Mouse (Mus musculus) ovary, postnatal 10 days (tissue): ENCODE data around the gene Slc25a1.
"Not testable (repeated sequence)": the region's sequence is repeated elsewhere in the genome, so short reads cannot be mapped to it uniquely, and the experiment has no call there.

Experiments
- DNase-seq: peaks from one replicate; pipeline ENCODE4 v3.0.0; 2022; ENCODE audit warnings: low spot score

Gene Slc25a1

GRCm38 (mm10) chr16:17928087-17928580, at the start of gene Slc25a1:
Slc25a1 (minus strand) TSS chr16:17928219.
- peak; percentile 60 for DNase-seq

GRCm38 (mm10) chr16:17971853-17972252, 43.8 kb upstream of the Slc25a1 start:
- DNase-seq, result no peak

GRCm38 (mm10) chr16:17962091-17962490, 34.1 kb upstream of the Slc25a1 start:
- no peak for DNase-seq

GRCm38 (mm10) chr16:17956052-17956638, 28.1 kb upstream of the Slc25a1 start:
- DNase-seq, result not testable (repeated sequence)

DNA sequence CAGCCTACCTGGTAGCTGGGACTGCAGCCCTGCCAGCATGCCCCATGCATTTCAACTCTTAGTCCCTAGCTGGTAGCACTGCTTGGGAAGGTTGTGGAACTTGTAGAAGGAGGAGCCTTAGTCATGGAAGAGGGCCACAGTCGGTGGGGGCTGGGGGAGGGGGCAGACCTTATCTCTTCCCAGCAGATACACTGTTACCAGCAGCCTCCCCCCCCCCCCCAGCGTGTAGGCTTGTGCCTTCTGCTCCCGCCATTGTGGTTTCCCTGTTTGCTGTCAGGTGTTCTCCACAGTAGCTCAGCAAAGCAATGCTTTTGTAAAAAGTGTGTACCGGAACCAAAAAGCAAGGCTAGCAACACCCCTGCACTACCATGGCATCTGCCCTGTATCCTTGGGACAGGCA, 23.6 kb upstream of the Slc25a1 start:
- DNase-seq, result no peak

- DNase-seq, result no peak
Measured at GRCm38 (mm10) chr16:17950068-17950467, 22.0 kb upstream of the Slc25a1 start.

DNA sequence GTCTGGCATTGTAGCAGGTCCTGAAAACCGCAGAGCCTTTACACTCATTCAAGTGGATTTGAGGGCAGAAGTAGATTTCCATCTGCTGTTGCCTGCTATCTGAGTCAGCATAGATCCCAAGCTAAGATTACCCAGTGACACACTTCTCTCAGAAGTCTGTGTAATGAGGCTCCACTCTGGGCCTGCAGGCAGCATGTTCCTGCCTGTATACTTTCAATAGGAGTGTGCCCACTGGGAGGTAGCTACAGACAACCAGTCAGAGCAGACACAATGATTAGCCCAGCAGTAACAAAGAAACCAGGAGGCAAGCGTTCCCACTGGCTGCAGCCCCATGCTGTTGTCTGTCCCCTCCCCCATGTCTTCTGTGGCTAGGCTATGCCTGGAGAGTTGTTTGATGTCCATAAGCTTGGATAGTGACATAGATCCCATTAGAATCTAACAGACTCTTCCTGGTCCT, 21.4 kb upstream of the Slc25a1 start:
- no peak for DNase-seq

GRCm38 (mm10) chr16:17945081-17945831, 17.2 kb upstream of the Slc25a1 start:
- DNase-seq, result no peak

DNA sequence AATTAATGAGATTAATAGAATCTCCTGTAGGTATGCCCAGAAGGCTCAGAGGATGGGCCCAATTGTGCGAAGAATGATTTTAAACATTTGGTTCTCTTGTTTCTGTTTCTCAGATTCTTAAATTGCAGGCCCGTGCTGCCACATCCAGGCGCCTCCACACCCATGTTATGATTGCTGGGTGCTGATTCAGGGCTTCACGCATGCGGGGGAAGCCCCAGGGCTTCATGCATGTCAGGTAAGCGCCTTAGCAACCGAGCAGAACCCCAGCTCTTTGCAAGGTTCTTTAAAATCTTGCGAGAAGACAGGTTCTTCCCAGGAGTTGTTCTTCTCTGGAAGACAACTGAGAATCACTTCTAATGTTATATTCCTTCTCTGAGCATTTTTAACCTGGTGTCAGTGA, 15.4 kb upstream of the Slc25a1 start:
- no peak for DNase-seq

DNA sequence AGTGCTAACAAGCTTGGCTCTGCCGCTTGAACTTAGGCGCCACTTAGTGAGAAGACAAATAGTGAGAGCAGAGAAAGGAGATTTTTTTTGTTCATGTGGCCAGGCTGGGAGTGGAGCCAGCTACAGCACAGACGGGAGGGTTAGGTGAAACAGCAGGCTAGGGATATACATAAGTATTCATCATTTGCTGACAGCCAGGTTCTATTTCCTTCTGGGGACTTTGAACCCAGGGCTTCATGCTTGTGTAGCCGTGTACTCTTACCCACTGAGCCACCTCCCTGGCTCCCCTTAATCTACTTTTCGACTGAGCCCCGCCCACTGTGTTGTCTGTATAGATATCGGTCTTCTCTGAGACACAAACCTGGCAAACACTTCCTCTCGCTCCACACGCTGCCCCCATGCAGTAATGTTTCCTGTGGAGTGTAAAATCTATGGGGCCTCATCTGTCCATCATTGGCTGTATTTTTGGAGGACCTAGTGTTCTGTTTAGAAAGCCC, 11.3 kb upstream of the Slc25a1 start:
- no peak for DNase-seq

- no peak for DNase-seq
Measured at GRCm38 (mm10) chr16:17938821-17939220, 10.8 kb upstream of the Slc25a1 start.

DNA sequence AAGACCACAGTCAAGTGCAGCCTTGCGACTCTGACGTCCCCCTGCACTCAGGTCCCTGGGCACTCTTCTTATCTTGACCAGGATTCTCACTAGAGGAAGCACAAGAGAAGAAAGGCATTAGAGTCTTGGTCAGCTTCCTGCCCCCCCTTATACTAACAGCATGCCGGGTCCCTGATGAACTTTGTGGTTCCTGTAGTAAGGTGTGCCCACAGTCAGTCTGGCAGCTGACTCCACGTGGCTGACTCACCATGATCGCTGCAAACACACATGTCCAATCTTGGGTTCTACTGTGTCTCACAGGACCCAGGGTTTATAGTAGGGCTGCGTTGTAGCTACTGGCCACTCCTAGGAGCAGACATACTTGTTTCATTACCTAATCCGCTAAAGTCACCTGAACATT, 10.2 kb upstream of the Slc25a1 start:
- no peak for DNase-seq

DNA sequence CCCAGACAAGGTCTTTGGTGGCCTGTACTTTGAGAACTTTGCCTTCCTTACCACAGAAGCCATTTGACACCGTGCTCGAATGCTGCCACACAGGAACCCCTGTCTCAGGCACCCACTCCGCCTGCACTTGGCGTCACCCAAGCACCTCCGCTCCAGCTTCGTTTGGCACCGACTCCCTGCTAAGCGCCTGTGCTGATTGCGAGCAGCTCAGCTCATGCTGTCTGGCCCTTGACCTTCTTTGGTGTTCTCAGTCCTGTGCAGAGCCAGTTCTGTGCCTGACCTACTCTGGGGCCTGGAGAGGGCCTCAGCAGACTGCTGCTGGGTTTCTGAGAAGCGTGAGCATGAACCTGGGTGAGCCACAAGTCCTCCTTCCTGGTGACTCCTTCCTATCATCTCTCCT, 8.8 kb upstream of the Slc25a1 start:
- DNase-seq, result no peak

DNA sequence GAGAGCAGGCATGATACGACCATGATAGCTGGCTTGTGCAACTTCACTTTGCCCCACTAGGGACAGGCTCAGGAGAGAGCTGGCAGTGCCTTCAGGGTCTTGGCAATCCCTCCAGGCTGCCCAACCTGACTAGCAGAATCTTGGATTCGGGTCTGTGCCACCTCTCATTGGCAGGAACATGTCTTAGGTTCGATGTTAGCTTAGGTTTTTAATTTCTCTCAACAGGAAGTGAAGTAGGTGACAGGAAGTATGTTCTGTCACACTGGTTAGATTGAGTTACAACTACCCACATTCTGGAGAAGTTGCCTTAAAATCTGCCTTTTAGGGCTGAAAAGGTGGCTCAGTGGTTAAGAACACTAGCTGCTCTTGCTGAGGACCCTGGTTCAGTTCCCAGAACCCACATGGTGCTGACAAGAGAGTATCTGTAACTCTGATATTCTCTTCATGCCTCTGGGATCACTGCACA, 6.5 kb upstream of the Slc25a1 start:
- no peak for DNase-seq

GRCm38 (mm10) chr16:17933594-17934444, 5.8 kb upstream of the Slc25a1 start:
- DNase-seq, result no peak

DNA sequence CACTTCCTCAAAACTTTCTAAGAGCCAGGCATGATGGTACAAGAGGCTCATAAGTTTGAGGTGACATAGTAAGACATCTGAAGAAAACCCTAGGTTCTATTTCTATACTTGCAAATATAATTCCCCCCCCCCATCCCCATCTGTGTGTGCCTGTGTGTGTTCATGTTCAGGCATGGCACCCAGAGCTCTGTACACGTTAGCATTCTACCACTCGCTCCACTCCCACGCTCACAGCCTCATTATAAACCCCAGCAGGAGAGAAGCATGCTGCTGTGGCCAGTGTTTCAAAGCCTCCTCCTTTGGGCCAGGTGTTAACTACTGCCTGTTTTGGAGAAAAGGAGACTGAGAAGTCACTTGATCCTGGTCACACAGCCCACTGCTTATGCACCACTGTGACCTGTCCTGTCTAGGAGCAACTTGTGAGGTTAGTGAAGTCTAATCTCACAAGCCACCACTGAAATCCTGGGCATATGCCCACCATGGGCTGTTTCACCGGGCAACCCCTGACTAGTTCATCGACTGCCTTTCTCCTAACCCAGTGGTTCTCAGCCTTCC, 4.0 kb upstream of the Slc25a1 start:
- no peak for DNase-seq

- DNase-seq, result no peak
Measured at GRCm38 (mm10) chr16:17929631-17930030, 1.6 kb upstream of the Slc25a1 start.

GRCm38 (mm10) chr16:17929211-17929610, 1.2 kb upstream of the Slc25a1 start:
- DNase-seq, result no peak

DNA sequence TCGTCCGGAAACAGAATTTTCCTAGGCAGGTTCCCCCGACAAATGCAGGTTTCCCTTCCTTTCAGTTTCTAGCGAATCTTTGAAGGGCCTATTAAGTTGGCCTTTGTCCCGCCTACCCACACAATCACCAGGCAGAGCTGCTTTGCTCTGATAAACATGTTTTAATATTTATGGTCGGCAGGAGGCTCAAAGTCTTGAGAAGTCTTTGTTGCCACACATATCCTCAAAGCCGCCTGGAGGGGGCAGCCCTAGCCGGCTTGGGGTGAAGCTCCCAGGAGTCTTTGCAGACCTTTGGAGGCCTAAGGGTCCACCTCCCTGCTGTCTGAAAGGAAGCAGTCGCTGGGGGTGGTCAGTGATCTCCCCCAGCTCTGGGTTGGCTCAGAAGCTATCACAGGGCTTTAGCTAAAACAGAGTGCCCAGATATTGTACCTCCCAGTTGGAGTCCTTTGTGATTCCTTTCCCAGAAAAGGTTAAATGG, 647 bp upstream of the Slc25a1 start:
- peak; percentile 45 for DNase-seq

- peak; percentile 40 for DNase-seq
Measured at GRCm38 (mm10) chr16:17927351-17928082, 502 bp downstream of the Slc25a1 start.

DNA sequence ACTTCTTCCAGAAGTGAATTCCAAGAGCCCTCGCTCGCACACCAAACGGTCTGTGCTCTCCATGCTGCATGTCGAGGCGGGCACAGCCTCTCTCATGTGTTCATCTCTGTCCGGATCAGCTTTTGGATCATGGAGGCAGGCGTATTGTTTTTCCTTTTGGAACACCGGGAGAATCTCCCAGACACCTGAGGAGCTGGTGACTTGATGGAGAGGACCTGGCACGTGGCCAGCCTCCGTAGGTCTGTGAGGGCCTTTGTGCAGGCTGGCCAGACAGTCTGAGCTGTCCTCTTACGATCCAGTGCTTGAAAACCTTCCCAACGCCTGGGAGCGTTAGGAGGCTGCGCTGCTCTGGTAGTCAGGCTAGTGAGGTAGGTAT, 5.9 kb downstream of the Slc25a1 start:
- no peak for DNase-seq
